ENCODE assay signal across 9 mouse cellular contexts in the genomic region with DNA sequence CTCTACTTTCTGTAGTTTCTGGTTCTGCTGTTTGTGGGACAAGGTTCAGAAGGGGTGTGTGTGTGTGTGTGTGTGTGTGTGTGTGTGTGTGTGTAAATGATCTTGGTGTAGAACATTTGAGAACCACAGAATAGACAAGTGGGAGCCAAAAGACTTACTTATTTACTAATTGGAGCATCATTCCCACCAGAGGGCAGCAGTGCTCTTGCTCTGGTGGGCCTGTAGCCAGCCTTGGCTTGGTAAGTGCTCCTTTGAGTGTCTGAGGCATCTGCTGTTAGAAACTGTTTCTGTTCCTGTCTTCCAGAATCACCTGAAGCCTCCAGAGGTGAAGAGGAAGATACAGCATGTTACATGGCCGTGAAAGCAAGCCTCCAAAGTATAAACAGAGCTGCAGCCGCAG. TPM values are rescaled to one million over a fixed set of nuclear protein-coding genes. Genes with fewer than 3 reads are reported as not detected.
DNase-seq lines count a peak whose midpoint lies in the region; ATAC-seq and TF ChIP-seq lines count a peak whose summit lies in the region.
"Had no signal": no experiment of that assay in that cellular context is flagged by ENCODE, and none has a peak within 500 bp of the region (broad histone marks: within the 10 kb centered on the region; RNA-seq: fewer than 3 reads in every experiment).

No protein-coding gene starts in this region.

- no peak for TF ChIP-seq POLR2A in thymus, adult 2 months (IDR thresholded peaks at IDR 0.05; ENCODE audit: control insufficient read depth, extremely low read depth, insufficient read depth, low read length, poor library complexity)

- WGBS in thymus, adult 2 months: 92% methylated on average over 2 of the region's 2 CpGs
- WGBS in embryonic facial prominence, embryonic 11.5 days: 84% methylated on average over 2 of the region's 2 CpGs
- WGBS in lung, embryonic 16.5 days: 88% methylated on average over 2 of the region's 2 CpGs

- H3K27ac ChIP-seq in thymus, adult 2 months (ENCODE audit: control insufficient read depth, insufficient read depth, low read length): no peak overlapping the region
- no peak overlapping the region for H3K27ac ChIP-seq in embryonic facial prominence, embryonic 11.5 days (replicated peaks; ENCODE audit: low read depth, low read length)
- no peak overlapping the region for H3K27ac ChIP-seq in lung, embryonic 16.5 days (ENCODE audit: low read length)

- H3K27me3 ChIP-seq in thymus, adult 2 months (ENCODE audit: control insufficient read depth, insufficient read depth, low read length): no peaks in the 10 kb centered on the region
- no peaks in the 10 kb centered on the region for H3K27me3 ChIP-seq in embryonic facial prominence, embryonic 11.5 days (ENCODE audit: control insufficient read depth, insufficient read depth, low read length)
- H3K27me3 ChIP-seq in lung, embryonic 16.5 days (ENCODE audit: control insufficient read depth, insufficient read depth, low read depth, low read length): no peaks in the 10 kb centered on the region
- H3K27me3 ChIP-seq: heart, embryonic 13.5 days had no signal

- no peak overlapping the region for H3K4me3 ChIP-seq in thymus, adult 2 months (ENCODE audit: control insufficient read depth, insufficient read depth, low read length)
- no peak overlapping the region for H3K4me3 ChIP-seq in embryonic facial prominence, embryonic 11.5 days (ENCODE audit: low read depth, low read length)
- no peak overlapping the region for H3K4me3 ChIP-seq in lung, embryonic 16.5 days (ENCODE audit: low read length)
- H3K4me3 ChIP-seq: heart, embryonic 13.5 days had no signal

- peaks cover 2% of the 10 kb centered on the region; the same call in 1 of the 2 replicates for H3K4me1 ChIP-seq in thymus, adult 2 months (replicated peaks; ENCODE audit: control insufficient read depth, insufficient read depth, low read length)
- no peaks in the 10 kb centered on the region for H3K4me1 ChIP-seq in embryonic facial prominence, embryonic 11.5 days (ENCODE audit: control insufficient read depth, insufficient read depth, low read length)
- no peaks in the 10 kb centered on the region for H3K4me1 ChIP-seq in lung, embryonic 16.5 days (replicated peaks; ENCODE audit: control insufficient read depth, insufficient read depth, low read length)

- DNase-seq in CD4-positive, CD25-positive, alpha-beta regulatory T cell, adult 2 months (ENCODE audit: low read depth, low spot score): peak; percentile 68
- peak; percentile 44 for DNase-seq in thymus, adult 2 months
- DNase-seq in thymus, adult 18-20 months: no peak
- peak; percentile 72 for DNase-seq in embryonic facial prominence, embryonic 11.5 days (ENCODE audit: low spot score)
- peak; percentile 75 to 83 for DNase-seq in kidney, postnatal 25 days
- DNase-seq in right cerebral cortex, postnatal 4 days: peak; percentile 74

- H3K4me2 ChIP-seq in embryonic facial prominence, embryonic 11.5 days (ENCODE audit: low read depth, low read length): no peak overlapping the region
- H3K4me2 ChIP-seq in lung, embryonic 16.5 days (ENCODE audit: low read depth, low read length): no peak overlapping the region
- H3K4me2 ChIP-seq: heart, embryonic 13.5 days had no signal

- no peak for TF ChIP-seq CTCF in thymus, adult 2 months (IDR thresholded peaks at IDR 0.05; ENCODE audit: borderline replicate concordance, control insufficient read depth, extremely low read depth, insufficient read depth, low read length, poor library complexity)

- no peak overlapping the region for H3K9ac ChIP-seq in embryonic facial prominence, embryonic 11.5 days (replicated peaks; ENCODE audit: low read length)
- H3K9ac ChIP-seq in lung, embryonic 16.5 days (ENCODE audit: low read length): no peak overlapping the region
- H3K9ac ChIP-seq: heart, embryonic 13.5 days had no signal

- H3K9me3 ChIP-seq in embryonic facial prominence, embryonic 11.5 days (replicated peaks; ENCODE audit: control insufficient read depth, low read length): no peaks in the 10 kb centered on the region
- H3K9me3 ChIP-seq in lung, embryonic 16.5 days (ENCODE audit: control insufficient read depth, low read length): no peaks in the 10 kb centered on the region

- H3K36me3 ChIP-seq in thymus, adult 2 months (ENCODE audit: control insufficient read depth, insufficient read depth, low read length): peaks cover 43% of the 10 kb centered on the region
- H3K36me3 ChIP-seq in embryonic facial prominence, embryonic 11.5 days (replicated peaks; ENCODE audit: control insufficient read depth, insufficient read depth, low read depth, low read length): peaks cover 6% of the 10 kb centered on the region
- peaks cover 24% of the 10 kb centered on the region for H3K36me3 ChIP-seq in lung, embryonic 16.5 days (ENCODE audit: control insufficient read depth, insufficient read depth, low read length)

- no peak for ATAC-seq in CD4-positive, CD25-positive, alpha-beta regulatory T cell, adult 4 months
- no peak for ATAC-seq in embryonic facial prominence, embryonic 11.5 days (replicated peaks; ENCODE audit: insufficient number of reproducible peaks, low FRiP score, low TSS enrichment, low read depth)
- 0 out of 2 replicates have a peak, but pooled peaks have one; percentile 34 for ATAC-seq in lung, embryonic 16.5 days (ENCODE audit: low read depth)

RNA-seq across cellular contexts. Expression of a gene that starts 14.4 kb away (rescaled TPM):
- 10 to 100 TPM; 13.6 to 16.8 TPM for polyA plus RNA-seq in CD4-positive, CD25-positive, alpha-beta regulatory T cell, adult 4 months (2017; shearing (Covaris generic))
- 5.3 and 6.3 TPM in 2 replicates for polyA plus RNA-seq in thymus, adult 2 months (2012; rRNA removed)
- 44.4 and 44.7 TPM in 2 replicates for polyA plus RNA-seq in embryonic facial prominence, embryonic 11.5 days (2014; fragmentation: Nextera tagmentation; extraction: Ambion mirVana)
- 29.5 and 32.6 TPM in 2 replicates for polyA plus RNA-seq in lung, embryonic 16.5 days (2015; fragmentation: Nextera tagmentation; extraction: Ambion mirVana)

RNA-seq across cellular contexts. Expression of a gene that starts 14.4 kb away (rescaled TPM):
- 1 to 10 TPM; 6.3 to 8.1 TPM for polyA plus RNA-seq in CD4-positive, CD25-positive, alpha-beta regulatory T cell, adult 4 months (2017; shearing (Covaris generic))
- 22.9 and 24.7 TPM in 2 replicates for polyA plus RNA-seq in thymus, adult 2 months (2012; rRNA removed)
- polyA plus RNA-seq in embryonic facial prominence, embryonic 11.5 days (2014; fragmentation: Nextera tagmentation; extraction: Ambion mirVana): 10.6 and 12.1 TPM in 2 replicates
- 10.4 and 10.7 TPM in 2 replicates for polyA plus RNA-seq in lung, embryonic 16.5 days (2015; fragmentation: Nextera tagmentation; extraction: Ambion mirVana)

Comparison
In these comparisons a context has a peak if more than half of its experiments do, and no peak if none do; other contexts are left out.
1. DNase-seq: peak in CD4-positive, CD25-positive, alpha-beta regulatory T cell, adult 2 months (single experiment), thymus, adult 2 months (single experiment), embryonic facial prominence, embryonic 11.5 days (single experiment), kidney, postnatal 25 days (2 of 2) and right cerebral cortex, postnatal 4 days (single experiment); none in thymus, adult 18-20 months (0 of 2).